Mouse (Mus musculus): ENCODE measurements around the gene Caskin1.

DNA sequence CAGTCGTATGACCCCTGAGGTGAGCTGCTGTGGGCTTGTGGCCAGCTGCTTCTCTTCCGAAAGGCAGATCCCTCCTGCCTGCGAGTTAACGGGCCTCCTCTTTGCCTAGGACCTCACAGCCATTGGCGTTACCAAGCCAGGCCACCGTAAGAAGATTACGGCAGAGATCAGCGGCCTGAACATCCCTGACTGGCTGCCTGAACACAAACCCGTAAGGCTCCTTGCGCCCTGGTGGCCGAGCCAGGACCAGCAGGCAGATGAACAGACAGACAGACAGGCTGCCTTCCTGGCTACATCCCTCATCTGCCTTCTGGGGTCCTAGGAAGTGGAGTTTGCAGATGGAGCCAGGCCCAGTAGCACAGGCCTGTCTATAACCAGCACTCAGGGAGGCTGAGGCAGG is 13.8 kb downstream of the Caskin1 start:
- peak; percentile 54; the same call in 1 of the 2 replicates for TF ChIP-seq CTCF (IDR thresholded peaks at IDR 0.05; ENCODE audit: borderline replicate concordance, insufficient read depth, low read length)
- no peak for TF ChIP-seq POLR2A (IDR thresholded peaks at IDR 0.05; ENCODE audit: low read depth, low read length)

Data from embryonic fibroblast, embryonic 13.5 days (primary cell).